ENCODE assay signal across 19 mouse cellular contexts in genomic region chr1:20795178-20795577, GRCm38 (mm10). TPM values are rescaled to one million over a fixed set of nuclear protein-coding genes. Genes with fewer than 3 reads are reported as not detected.
"Had no signal": no experiment of that assay in that cellular context is flagged by ENCODE, and none has a peak within 500 bp of the region (broad histone marks: within the 10 kb centered on the region; RNA-seq: fewer than 3 reads in every experiment).

No protein-coding gene starts in this region.

- ATAC-seq: intestine, embryonic 15.5 days had no signal

- H3K4me3 ChIP-seq: intestine, embryonic 15.5 days; limb, embryonic 15.5 days; megakaryocyte, embryonic 14.5 days; midbrain, embryonic 12.5 days had no signal

- H3K4me2 ChIP-seq: intestine, embryonic 15.5 days; limb, embryonic 15.5 days; lung, embryonic 14.5 days; midbrain, embryonic 12.5 days had no signal

- H3K27me3 ChIP-seq: intestine, embryonic 15.5 days; limb, embryonic 15.5 days; midbrain, embryonic 12.5 days had no signal

- H3K36me3 ChIP-seq: intestine, embryonic 15.5 days had no signal

- H3K4me1 ChIP-seq: intestine, embryonic 15.5 days; limb, embryonic 15.5 days; midbrain, embryonic 12.5 days had no signal

- DNase-seq: kidney, adult 18-20 months; kidney, postnatal 10 days; lung, embryonic 14.5 days; lung, postnatal 10 days; right cerebral cortex, postnatal 14 days had no signal

- H3K27ac ChIP-seq: intestine, embryonic 15.5 days; limb, embryonic 15.5 days; macrophage; midbrain, embryonic 12.5 days; stomach, postnatal 0 days had no signal

- H3K9ac ChIP-seq: intestine, embryonic 15.5 days; limb, embryonic 15.5 days; lung, embryonic 14.5 days; midbrain, embryonic 12.5 days had no signal

- H3K9me3 ChIP-seq: intestine, embryonic 15.5 days; limb, embryonic 15.5 days; megakaryocyte, embryonic 14.5 days; midbrain, embryonic 12.5 days had no signal

RNA-seq across cellular contexts. Expression of gene Il17f, which starts 4.8 kb away (rescaled TPM):
- total RNA-seq: layer of hippocampus, adult 8-10 months; left cerebral cortex, adult 18-20 months; left cerebral cortex, postnatal 25 days had no signal
- polyA plus RNA-seq: intestine, embryonic 15.5 days; kidney, embryonic 14.5 days; limb, embryonic 11.5 days; lung, embryonic 14.5 days; macrophage; midbrain, postnatal 0 days; neural tube, embryonic 14.5 days; spleen, adult 2 months; stomach, postnatal 0 days had no signal
